Mouse (Mus musculus) limb, embryonic 13.5 days (tissue): ENCODE measurements around the gene Pdhb. TPM values are rescaled to one million over a fixed set of nuclear protein-coding genes. Genes with fewer than 3 reads are reported as not detected.
"Not testable (repeated sequence)": the region's sequence is repeated elsewhere in the genome, so short reads cannot be mapped to it uniquely, and the experiment has no call there.

Experiments
- ATAC-seq: fragments of 200-750 bp; cut with Nextera tagmentation; 2 replicates; pipeline ENCODE4 v1.8.0; 2017; ENCODE audit warnings: low read depth, moderate number of reproducible peaks, moderate TSS enrichment; ENCODE audit not compliant: low FRiP score
- H3K27ac ChIP-seq: fragments of 300-500 bp; sonication (generic); 2 replicates; pipeline ENCODE4 v1.5.1; 2015; ENCODE audit warnings: inconsistent platforms, mild to moderate bottlenecking, moderate library complexity
- H3K27me3 ChIP-seq: fragments of 300-500 bp; sonication (generic); 2 replicates; pipeline ENCODE4 v1.6.1; 2015; ENCODE audit warnings: mild to moderate bottlenecking, inconsistent platforms
- H3K36me3 ChIP-seq: fragments of 300-500 bp; sonication (generic); 2 replicates; pipeline ENCODE4 v1.6.1; 2015; ENCODE audit warnings: inconsistent platforms, mild to moderate bottlenecking, moderate library complexity
- H3K4me1 ChIP-seq: fragments of 300-500 bp; sonication (generic); 2 replicates; pipeline ENCODE4 v1.6.1; 2015; ENCODE audit warnings: inconsistent platforms
- H3K4me2 ChIP-seq: fragments of 300-500 bp; sonication (generic); replicated peaks from 2 replicates; pipeline ENCODE4 v1.6.1; 2015; ENCODE audit warnings: inconsistent platforms, mild to moderate bottlenecking, moderate library complexity
- H3K4me3 ChIP-seq: fragments of 300-500 bp; sonication (generic); 2 replicates; pipeline ENCODE4 v1.5.1; 2015; ENCODE audit warnings: moderate library complexity, mild to moderate bottlenecking, inconsistent platforms
- H3K9ac ChIP-seq: fragments of 300-500 bp; sonication (generic); 2 replicates; pipeline ENCODE4 v1.6.1; 2015; ENCODE audit warnings: mild to moderate bottlenecking, inconsistent platforms
- H3K9me3 ChIP-seq: fragments of 300-500 bp; sonication (generic); 2 replicates; pipeline ENCODE4 v1.6.1; 2016; ENCODE audit warnings: inconsistent platforms
- WGBS: fragments of 180-500 bp; shearing (Covaris S2); methylation state at CpG from one replicate; pipeline ENCODE4 v1.1.7; 2015; 5-methylcytosine and 5-hydroxymethylcytosine counted together
- polyA plus RNA-seq: library from polyadenylated mRNA; unstranded; fragments of >200 nt; fragmentation: Nextera tagmentation; extraction: Ambion mirVana; gene quantifications from 2 replicates; pipeline ENCODE4 v1.2.1, GENCODE M21; 2015

Pdhb gene
- polyA plus RNA-seq, 1 experiment from 2014 or later = 206 TPM

GRCm38 (mm10) chr14:8183330-8183729 lies 10.5 kb upstream of the Pdhb start:
- no peaks in the 10 kb centered on the region for H3K36me3 ChIP-seq
- no peaks in the 10 kb centered on the region; the same call in 1 of the 2 replicates for H3K9me3 ChIP-seq
- no peaks in the 10 kb centered on the region for H3K27me3 ChIP-seq
- H3K9ac ChIP-seq = no peak overlapping the region
- H3K4me2 ChIP-seq = no peak overlapping the region
- 60% methylated on average over 3 of the region's 3 CpGs for WGBS
- no peak overlapping the region for H3K4me3 ChIP-seq
- H3K27ac ChIP-seq = no peak overlapping the region
- no peak for ATAC-seq
- no peaks in the 10 kb centered on the region for H3K4me1 ChIP-seq

- Histone ChIP-seq H3K27me3 (no peaks in the 10 kb centered on the region), H3K4me1 (no peaks in the 10 kb centered on the region)
- WGBS = 67% methylated on average over 4 of the region's 4 CpGs
Observed at GRCm38 (mm10) chr14:8180371-8181035, 7.7 kb upstream of the Pdhb start.

GRCm38 (mm10) chr14:8176251-8176650 lies 3.4 kb upstream of the Pdhb start:
- Histone ChIP-seq H3K27me3 (no peaks in the 10 kb centered on the region), H3K9ac (no peak overlapping the region), H3K36me3 (no peaks in the 10 kb centered on the region; the same call in 1 of the 2 replicates), H3K4me2 (no peak overlapping the region), H3K9me3 (no peaks in the 10 kb centered on the region), H3K27ac (no peak overlapping the region), H3K4me3 (no peak overlapping the region), H3K4me1 (peaks cover 10% of the 10 kb centered on the region)
- WGBS = 72% methylated on average over 5 of the region's 5 CpGs
- no peak for ATAC-seq

More at GRCm38 (mm10) chr14:8180371-8181035, 7.7 kb upstream of the Pdhb start:
- Histone ChIP-seq H3K9me3 (no peaks in the 10 kb centered on the region; the same call in 1 of the 2 replicates), H3K9ac (no peak overlapping the region), H3K4me2 (no peak overlapping the region), H3K4me3 (no peak overlapping the region), H3K36me3 (no peaks in the 10 kb centered on the region), H3K27ac (no peak overlapping the region)
- no peak for ATAC-seq

GRCm38 (mm10) chr14:8174634-8175033 lies 1.8 kb upstream of the Pdhb start:
- Histone ChIP-seq H3K9me3 (no peaks in the 10 kb centered on the region), H3K4me2 (no peak overlapping the region), H3K4me3 (no peak overlapping the region), H3K36me3 (peaks cover 15% of the 10 kb centered on the region), H3K27me3 (no peaks in the 10 kb centered on the region), H3K9ac (no peak overlapping the region), H3K4me1 (peaks cover 10% of the 10 kb centered on the region), H3K27ac (no peak overlapping the region)
- no peak for ATAC-seq
- WGBS = 81% methylated on average over 5 of the region's 5 CpGs

GRCm38 (mm10) chr14:8173542-8174250 lies 871 bp upstream of the Pdhb start:
- Histone ChIP-seq H3K36me3 (peaks cover 24% of the 10 kb centered on the region), H3K4me2 (peak overlapping the region; percentile 79), H3K9ac (peak overlapping the region; percentile 68), H3K4me3 (peak overlapping the region; percentile 98), H3K27ac (peak overlapping the region; percentile 52; the same call in 1 of the 2 replicates)
- not testable (repeated sequence) for ATAC-seq, H3K4me1 ChIP-seq, H3K9me3 ChIP-seq, H3K27me3 ChIP-seq
- 29% methylated on average over 6 of the region's 7 CpGs for WGBS

GRCm38 (mm10) chr14:8164463-8164862 lies 8.4 kb downstream of the Pdhb start:
- 83% methylated on average over 7 of the region's 7 CpGs for WGBS

GRCm38 (mm10) chr14:8161777-8162176 lies 11.0 kb downstream of the Pdhb start:
- no peak for ATAC-seq
- Histone ChIP-seq H3K9me3 (no peaks in the 10 kb centered on the region), H3K27me3 (no peaks in the 10 kb centered on the region), H3K4me3 (no peak overlapping the region), H3K9ac (no peak overlapping the region), H3K4me2 (no peak overlapping the region), H3K36me3 (peaks cover 59% of the 10 kb centered on the region), H3K27ac (no peak overlapping the region), H3K4me1 (no peaks in the 10 kb centered on the region)
- WGBS = 83% methylated on average over 2 of the region's 2 CpGs

More at GRCm38 (mm10) chr14:8164463-8164862, 8.4 kb downstream of the Pdhb start:
- Histone ChIP-seq H3K9ac (no peak overlapping the region), H3K27ac (no peak overlapping the region), H3K4me3 (no peak overlapping the region), H3K4me1 (no peaks in the 10 kb centered on the region), H3K4me2 (no peak overlapping the region), H3K27me3 (no peaks in the 10 kb centered on the region), H3K9me3 (no peaks in the 10 kb centered on the region), H3K36me3 (peaks cover 82% of the 10 kb centered on the region)
- ATAC-seq = no peak

- H3K36me3 ChIP-seq = peaks cover 42% of the 10 kb centered on the region
- no peaks in the 10 kb centered on the region for H3K4me1 ChIP-seq
- H3K4me3 ChIP-seq = no peak overlapping the region
- no peaks in the 10 kb centered on the region for H3K27me3 ChIP-seq
- no peak overlapping the region for H3K27ac ChIP-seq
- no peak overlapping the region for H3K9ac ChIP-seq
- H3K9me3 ChIP-seq = no peaks in the 10 kb centered on the region
- no peak overlapping the region for H3K4me2 ChIP-seq
- WGBS = 79% methylated on average over 3 of the region's 3 CpGs
- no peak for ATAC-seq
Observed at GRCm38 (mm10) chr14:8159141-8159540, 13.7 kb downstream of the Pdhb start.

GRCm38 (mm10) chr14:8158721-8159120 lies 14.1 kb downstream of the Pdhb start:
- no peak for ATAC-seq
- Histone ChIP-seq H3K4me3 (no peak overlapping the region), H3K4me2 (no peak overlapping the region), H3K27me3 (no peaks in the 10 kb centered on the region), H3K36me3 (peaks cover 38% of the 10 kb centered on the region), H3K9me3 (no peaks in the 10 kb centered on the region), H3K27ac (no peak overlapping the region), H3K9ac (no peak overlapping the region), H3K4me1 (no peaks in the 10 kb centered on the region)
- 78% methylated on average over 3 of the region's 3 CpGs for WGBS

- Histone ChIP-seq H3K9ac (no peak overlapping the region), H3K36me3 (peaks cover 32% of the 10 kb centered on the region), H3K27me3 (no peaks in the 10 kb centered on the region), H3K9me3 (no peaks in the 10 kb centered on the region), H3K4me1 (no peaks in the 10 kb centered on the region), H3K4me2 (no peak overlapping the region), H3K27ac (no peak overlapping the region), H3K4me3 (no peak overlapping the region)
- WGBS = 35% methylated on average over 3 of the region's 3 CpGs
- no peak for ATAC-seq
Observed at GRCm38 (mm10) chr14:8156947-8157346, 15.9 kb downstream of the Pdhb start.

- H3K27ac ChIP-seq = no peak overlapping the region
- no peak for ATAC-seq
- H3K9me3 ChIP-seq = no peaks in the 10 kb centered on the region
- H3K36me3 ChIP-seq = peaks cover 21% of the 10 kb centered on the region
- no peak overlapping the region for H3K4me2 ChIP-seq
- H3K4me1 ChIP-seq = no peaks in the 10 kb centered on the region
- 83% methylated on average over 3 of the region's 3 CpGs for WGBS
- H3K27me3 ChIP-seq = no peaks in the 10 kb centered on the region
- H3K4me3 ChIP-seq = no peak overlapping the region
- no peak overlapping the region for H3K9ac ChIP-seq
Observed at GRCm38 (mm10) chr14:8154072-8154471, 18.8 kb downstream of the Pdhb start.

- Histone ChIP-seq H3K4me3 (no peak overlapping the region), H3K27ac (no peak overlapping the region), H3K9me3 (no peaks in the 10 kb centered on the region), H3K9ac (no peak overlapping the region), H3K4me2 (no peak overlapping the region), H3K36me3 (peaks cover 21% of the 10 kb centered on the region), H3K4me1 (no peaks in the 10 kb centered on the region), H3K27me3 (no peaks in the 10 kb centered on the region)
- 92% methylated on average over 5 of the region's 5 CpGs for WGBS
- no peak for ATAC-seq
Observed at GRCm38 (mm10) chr14:8151757-8152156, 21.1 kb downstream of the Pdhb start.
